Mouse (Mus musculus) midbrain, postnatal 0 days (tissue): ENCODE results near the gene Hs3st3b1. TPM values are rescaled to one million over a fixed set of nuclear protein-coding genes. Genes with fewer than 3 reads are reported as not detected.
A peak's percentile ranks its signal among the peaks of the same experiment; 100 is the strongest.

ENCODE experiments used
- ATAC-seq: fragments of 200-750 bp; cut with Nextera tagmentation; 2 replicates; pipeline ENCODE4 v1.8.0; 2017; ENCODE audit warnings: moderate number of reproducible peaks, mild to moderate bottlenecking, moderate TSS enrichment, moderate library complexity; ENCODE audit not compliant: low FRiP score
- DNase-seq: peaks from one replicate; pipeline ENCODE4 v3.0.0-alpha.2; 2015; ENCODE audit warnings: low spot score
- H3K27ac ChIP-seq: fragments of 300-500 bp; sonication (generic); 2 replicates; pipeline ENCODE4 v1.5.1; 2014; ENCODE audit warnings: low read depth, mild to moderate bottlenecking, low read length, mixed read lengths
- H3K27me3 ChIP-seq: fragments of 300-500 bp; sonication (generic); 2 replicates; pipeline ENCODE4 v1.6.1; 2014; ENCODE audit warnings: low read length, control low read depth, mixed read lengths; ENCODE audit not compliant: insufficient read depth
- H3K36me3 ChIP-seq: fragments of 300-500 bp; sonication (generic); 2 replicates; pipeline ENCODE4 v1.6.1; 2014; ENCODE audit warnings: low read length, control low read depth, mixed read lengths; ENCODE audit not compliant: insufficient read depth
- H3K4me1 ChIP-seq: fragments of 300-500 bp; sonication (generic); 2 replicates; pipeline ENCODE4 v1.6.1; 2014; ENCODE audit warnings: mild to moderate bottlenecking, control low read depth, antibody characterized with exemption, low read length, mixed read lengths; ENCODE audit not compliant: insufficient read depth
- H3K4me2 ChIP-seq: fragments of 300-500 bp; sonication (generic); 2 replicates; pipeline ENCODE4 v1.6.1; 2014; ENCODE audit warnings: low read depth, mild to moderate bottlenecking, low read length, mixed read lengths; ENCODE audit not compliant: poor library complexity, severe bottlenecking
- H3K4me3 ChIP-seq: fragments of 300-500 bp; sonication (generic); 2 replicates; pipeline ENCODE4 v1.5.1; 2014; ENCODE audit warnings: low read depth, mild to moderate bottlenecking, low read length, moderate library complexity
- H3K9ac ChIP-seq: fragments of 300-500 bp; sonication (generic); replicated peaks from 2 replicates; pipeline ENCODE4 v1.6.1; 2014; ENCODE audit warnings: mild to moderate bottlenecking, low read length, moderate library complexity, mixed read lengths; ENCODE audit not compliant: poor library complexity, severe bottlenecking
- H3K9me3 ChIP-seq: fragments of 300-500 bp; sonication (generic); 2 replicates; pipeline ENCODE4 v1.6.1; 2016; ENCODE audit warnings: low read length, control low read depth
- CTCF ChIP-seq: IDR thresholded peaks from 2 replicates; pipeline ENCODE4 v1.5.1; 2016; ENCODE audit warnings: antibody characterized with exemption, mild to moderate bottlenecking
- WGBS: fragments of 180-500 bp; shearing (Covaris S2); extraction: QIAGEN DNeasy Blood & Tissue Kit; methylation state at CpG from one replicate; pipeline ENCODE4 v1.1.7; 2014; 5-methylcytosine and 5-hydroxymethylcytosine counted together
- polyA plus RNA-seq: library from polyadenylated mRNA; unstranded; fragments of >200 nt; fragmentation: Nextera tagmentation; extraction: Ambion mirVana; gene quantifications from 2 replicates; pipeline ENCODE4 v1.2.1, GENCODE M21; 2015
- total RNA-seq: library from RNA; depleted of rRNA; stranded (reverse); fragments of >200 nt; gene quantifications from 2 replicates; pipeline ENCODE4 v1.2.3, GENCODE M21; 2014

Hs3st3b1 gene
- total and polyA plus RNA-seq, 2 experiments from 2014 or later, result 7.9 to 24.9 TPM

DNA sequence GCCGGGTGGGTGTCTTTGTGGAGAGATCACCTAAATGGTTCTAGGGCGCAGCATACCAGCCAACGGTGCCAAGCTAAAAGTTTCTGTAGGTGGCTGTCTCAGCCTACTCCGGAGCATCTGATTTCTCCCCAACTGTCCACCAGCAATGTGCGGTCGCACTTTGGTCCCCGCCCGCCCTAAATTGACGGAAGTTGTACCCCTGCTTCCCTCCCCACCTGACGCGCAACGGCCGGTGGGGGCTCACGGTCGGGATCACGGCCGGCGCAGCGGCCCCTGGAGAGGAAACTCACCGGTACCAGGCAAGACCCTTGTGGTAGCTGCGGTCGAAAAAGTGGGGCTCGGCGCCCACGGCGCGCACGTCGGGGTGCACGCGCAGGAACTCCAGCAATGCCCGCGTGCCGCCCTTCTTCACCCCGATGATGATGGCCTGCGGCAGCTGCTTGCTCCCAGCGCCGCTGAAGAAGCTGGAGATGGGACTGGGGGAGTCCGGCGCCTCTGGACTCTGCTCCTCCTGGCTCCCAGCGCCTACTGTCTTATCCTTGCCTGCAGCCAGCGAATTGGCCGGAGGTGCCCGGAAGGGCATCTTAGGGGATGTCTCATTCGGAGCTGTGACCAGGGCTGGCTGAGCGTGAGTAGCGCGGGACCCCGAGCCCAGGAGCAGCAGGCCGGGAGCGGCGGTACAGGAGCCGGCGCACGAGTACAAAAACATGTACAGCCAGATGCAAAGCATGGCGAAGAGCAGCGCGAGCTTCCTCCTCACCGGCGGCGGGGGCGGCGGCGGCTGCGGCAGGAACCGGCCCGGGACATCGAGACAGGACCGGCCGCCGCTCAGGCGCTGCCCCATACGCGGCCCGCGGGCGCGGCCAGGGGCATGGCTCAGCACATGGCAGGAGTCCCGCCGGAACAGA, 792 bp downstream of the Hs3st3b1 start:
- H3K36me3 ChIP-seq, result no peaks in the 10 kb centered on the region
- ATAC-seq (no peak), DNase-seq (no peak)
- H3K4me3 ChIP-seq, result peak overlapping the region; percentile 50
- H3K9me3 ChIP-seq, result no peaks in the 10 kb centered on the region
- TF ChIP-seq CTCF, result no peak
- H3K27ac ChIP-seq, result peak overlapping the region; percentile 58
- H3K4me1 ChIP-seq, result peaks cover 12% of the 10 kb centered on the region; the same call in 1 of the 2 replicates
- peak overlapping the region; percentile 68 for H3K9ac ChIP-seq
- H3K27me3 ChIP-seq, result peaks cover 29% of the 10 kb centered on the region
- under 1% methylated on average over 65 of the region's 80 CpGs for WGBS
- peak overlapping the region; percentile 74 for H3K4me2 ChIP-seq

DNA sequence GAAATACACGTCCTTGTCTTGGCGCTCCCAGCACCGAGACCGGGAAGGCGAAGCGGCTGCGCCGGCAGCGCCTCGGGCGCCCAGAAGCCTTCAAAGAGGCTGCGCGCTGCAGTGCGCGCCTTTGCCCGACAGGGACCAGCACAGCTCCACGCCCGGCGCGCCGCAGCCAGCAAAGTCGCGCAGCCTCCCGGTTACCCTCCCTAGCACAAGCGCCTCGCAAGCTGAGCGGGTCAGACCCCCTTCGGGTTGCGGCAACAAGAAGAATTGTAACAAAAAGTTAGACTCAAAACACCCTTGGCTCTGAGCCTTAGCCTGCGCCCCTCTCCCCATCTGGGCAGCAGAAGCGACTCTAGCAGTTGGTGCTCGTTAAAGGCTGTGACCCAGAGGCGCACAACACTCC, 1.6 kb downstream of the Hs3st3b1 start:
- H3K27ac ChIP-seq, result peak overlapping the region; percentile 58

DNA sequence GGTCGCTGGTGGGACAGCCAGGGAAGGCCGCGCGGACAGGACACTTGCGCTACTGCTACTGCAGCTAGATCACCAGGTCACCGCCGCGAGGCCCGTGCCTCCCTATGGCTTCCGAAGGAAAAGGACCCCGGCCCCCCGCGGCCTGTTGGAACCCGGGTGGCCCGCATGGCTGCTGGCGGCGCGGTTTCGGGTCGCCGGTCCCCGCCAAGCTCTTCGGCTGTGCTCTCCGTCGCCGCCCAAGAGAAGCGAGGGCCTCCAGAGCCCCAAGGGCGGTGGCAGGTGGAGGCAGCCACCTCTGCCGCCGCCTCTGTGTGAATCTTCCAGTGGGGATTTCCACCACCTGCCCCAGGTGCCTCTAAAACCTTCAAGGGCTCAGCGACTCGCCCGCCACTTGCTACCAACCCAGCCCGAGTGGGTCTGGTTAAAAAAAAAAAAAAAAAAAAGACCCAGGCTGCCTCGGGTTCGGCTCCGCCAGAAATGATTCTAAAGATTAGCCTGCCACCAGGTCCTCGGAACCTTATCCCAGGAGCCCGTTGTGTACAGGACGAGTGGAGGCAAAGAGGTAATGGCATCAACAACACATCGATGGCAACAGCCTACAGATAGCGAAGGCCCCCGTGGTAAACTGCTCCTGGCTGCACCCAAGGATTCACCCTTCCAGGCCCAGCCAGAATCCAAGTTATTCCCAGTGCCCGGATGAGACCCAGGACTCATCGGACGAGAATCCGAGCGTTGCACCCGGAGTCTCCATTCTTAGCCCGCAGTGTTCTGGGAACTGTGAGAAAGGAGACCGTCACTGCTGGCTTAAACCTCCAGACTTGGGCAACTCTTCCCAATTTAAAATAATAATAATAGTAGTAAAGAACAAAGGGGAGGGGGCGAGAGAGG, 2.6 kb downstream of the Hs3st3b1 start:
- Histone ChIP-seq H3K4me2 (peak overlapping the region; percentile 74), H3K9ac (peak overlapping the region; percentile 68), H3K27ac (peak overlapping the region; percentile 58), H3K9me3 (no peaks in the 10 kb centered on the region), H3K4me3 (peak overlapping the region; percentile 50), H3K27me3 (peaks cover 18% of the 10 kb centered on the region), H3K4me1 (peaks cover 9% of the 10 kb centered on the region; the same call in 1 of the 2 replicates), H3K36me3 (no peaks in the 10 kb centered on the region)
- ATAC-seq, result no peak
- WGBS, result 4% methylated on average over 49 of the region's 52 CpGs
- no peak for TF ChIP-seq CTCF
- no peak for DNase-seq

More for the DNA sequence above, 1.6 kb downstream of the Hs3st3b1 start:
- WGBS, result under 1% methylated on average over 33 of the region's 33 CpGs
- Histone ChIP-seq H3K4me1 (peaks cover 12% of the 10 kb centered on the region; the same call in 1 of the 2 replicates), H3K36me3 (no peaks in the 10 kb centered on the region), H3K4me3 (peak overlapping the region; percentile 50), H3K4me2 (peak overlapping the region; percentile 74), H3K9me3 (no peaks in the 10 kb centered on the region), H3K27me3 (peaks cover 29% of the 10 kb centered on the region), H3K9ac (peak overlapping the region; percentile 68)
- peak; percentile 87 for TF ChIP-seq CTCF
- ATAC-seq (peak; percentile 60; the same call in 1 of the 2 replicates), DNase-seq (peak; percentile 88)

DNA sequence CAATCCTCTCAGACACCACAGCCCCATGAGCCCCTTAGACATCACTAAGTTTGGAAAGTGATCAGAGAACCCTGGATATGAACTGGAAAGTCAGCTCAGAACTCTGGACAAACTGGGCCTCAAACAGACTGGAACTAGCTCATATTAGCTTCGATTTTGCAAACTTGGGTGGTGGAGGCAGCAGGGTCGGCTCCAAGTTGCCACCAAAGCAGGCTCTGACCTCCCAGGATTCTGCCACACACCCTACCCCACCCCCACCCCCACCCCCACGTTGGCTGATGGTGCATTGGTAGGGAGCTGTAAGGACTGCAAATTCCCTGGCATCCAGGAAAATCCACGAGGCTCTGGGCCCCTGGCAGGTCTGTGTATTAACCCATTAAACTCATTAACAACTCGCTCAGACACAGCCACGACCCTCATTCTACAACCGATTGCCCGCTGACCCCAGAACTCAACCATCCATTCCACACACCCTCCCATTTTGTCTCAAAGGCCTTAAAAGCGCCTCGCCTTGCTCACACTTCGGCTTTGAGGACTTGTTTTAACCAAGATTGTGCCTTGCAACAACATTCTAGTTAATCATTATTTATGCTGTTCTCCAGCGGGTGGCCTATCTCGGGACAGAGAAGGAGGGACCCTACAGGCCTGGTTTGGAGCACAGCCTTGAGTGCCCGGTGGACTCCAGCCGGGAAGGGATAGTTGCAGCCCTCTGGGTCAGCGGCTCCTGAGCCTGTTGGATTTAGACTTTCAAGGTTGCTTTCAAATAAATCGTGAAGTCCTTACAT, 3.6 kb downstream of the Hs3st3b1 start:
- Histone ChIP-seq H3K4me2 (peak overlapping the region; percentile 74), H3K4me3 (peak overlapping the region; percentile 50), H3K27me3 (peaks cover 16% of the 10 kb centered on the region), H3K4me1 (peaks cover 12% of the 10 kb centered on the region; the same call in 1 of the 2 replicates), H3K27ac (peak overlapping the region; percentile 58; the same call in 1 of the 2 replicates), H3K9ac (no peak overlapping the region), H3K36me3 (no peaks in the 10 kb centered on the region), H3K9me3 (no peaks in the 10 kb centered on the region)
- DNase-seq (no peak), ATAC-seq (no peak)
- TF ChIP-seq CTCF, result no peak
- WGBS, result 20% methylated on average over 17 of the region's 17 CpGs

GRCm38 (mm10) chr11:63917561-63917960, 4.5 kb downstream of the Hs3st3b1 start:
- Histone ChIP-seq H3K27me3 (peaks cover 13% of the 10 kb centered on the region), H3K36me3 (no peaks in the 10 kb centered on the region), H3K4me3 (peak overlapping the region; percentile 50), H3K27ac (no peak overlapping the region), H3K4me2 (peak overlapping the region; percentile 74), H3K4me1 (peaks cover 7% of the 10 kb centered on the region; the same call in 1 of the 2 replicates), H3K9me3 (no peaks in the 10 kb centered on the region), H3K9ac (no peak overlapping the region)
- DNase-seq (no peak), ATAC-seq (no peak)
- TF ChIP-seq CTCF, result no peak
- 31% methylated on average over 6 of the region's 6 CpGs for WGBS
